Mouse (Mus musculus) liver, postnatal 0 days (tissue): Measurements from ENCODE around the gene Kras. TPM values are rescaled to one million over a fixed set of nuclear protein-coding genes. Genes with fewer than 3 reads are reported as not detected.

Experiments
- ATAC-seq: fragments of 200-750 bp; cut with Nextera tagmentation; 2 replicates; pipeline ENCODE4 v1.8.0; 2017; ENCODE audit warnings: mild to moderate bottlenecking, moderate library complexity
- DNase-seq: peaks from one replicate; pipeline ENCODE4 v3.0.0-alpha.2; 2016
- H3K27ac ChIP-seq: fragments of 300-500 bp; sonication (generic); 2 replicates; pipeline ENCODE4 v1.5.1; 2014; ENCODE audit warnings: antibody characterized with exemption, moderate library complexity, mild to moderate bottlenecking, low read depth
- H3K27me3 ChIP-seq: fragments of 300-500 bp; sonication (generic); 2 replicates; pipeline ENCODE4 v1.6.1; 2014; ENCODE audit warnings: low read length, control low read depth, mixed read lengths; ENCODE audit not compliant: insufficient read depth
- H3K36me3 ChIP-seq: fragments of 300-500 bp; sonication (generic); replicated peaks from 2 replicates; pipeline ENCODE4 v1.6.1; 2014; ENCODE audit warnings: mild to moderate bottlenecking, control low read depth, low read length, moderate library complexity, mixed read lengths; ENCODE audit not compliant: insufficient read depth
- H3K4me1 ChIP-seq: fragments of 300-500 bp; sonication (generic); 2 replicates; pipeline ENCODE4 v1.6.1; 2014; ENCODE audit warnings: antibody characterized with exemption, mild to moderate bottlenecking, control low read depth; ENCODE audit not compliant: insufficient read depth
- H3K4me2 ChIP-seq: fragments of 300-500 bp; sonication (generic); 2 replicates; pipeline ENCODE4 v1.6.1; 2014; ENCODE audit warnings: low read depth, mild to moderate bottlenecking, low read length, moderate library complexity, mixed read lengths
- H3K4me3 ChIP-seq: fragments of 300-500 bp; sonication (generic); 2 replicates; pipeline ENCODE4 v1.5.1; 2014; ENCODE audit warnings: low read depth, low read length
- H3K9ac ChIP-seq: fragments of 300-500 bp; sonication (generic); replicated peaks from 2 replicates; pipeline ENCODE4 v1.6.1; 2014; ENCODE audit warnings: mild to moderate bottlenecking, moderate library complexity
- H3K9me3 ChIP-seq: fragments of 300-500 bp; sonication (generic); 2 replicates; pipeline ENCODE4 v1.6.1; 2016; ENCODE audit warnings: mild to moderate bottlenecking, control low read depth, low read length, mixed read lengths
- CTCF ChIP-seq: sonication (generic); IDR thresholded peaks from 2 replicates; pipeline ENCODE4 v1.5.1; 2016; ENCODE audit warnings: antibody characterized with exemption, low read depth
- EP300 ChIP-seq: IDR thresholded peaks from 2 replicates; pipeline ENCODE4 v1.6.1; 2016; ENCODE audit warnings: antibody characterized with exemption, low read depth, mild to moderate bottlenecking
- WGBS: fragments of 180-500 bp; shearing (Covaris S2); extraction: QIAGEN DNeasy Blood & Tissue Kit; methylation state at CpG from one replicate; pipeline ENCODE4 v1.1.7; 2014; ENCODE audit not compliant: insufficient replicate concordance; 5-methylcytosine and 5-hydroxymethylcytosine counted together
- polyA plus RNA-seq: library from polyadenylated mRNA; unstranded; fragments of >200 nt; fragmentation: Nextera tagmentation; extraction: Ambion mirVana; gene quantifications from 2 replicates; pipeline ENCODE4 v1.2.1, GENCODE M21; 2015

The Kras gene
- 41.0 and 48.0 TPM in 2 replicates for polyA plus RNA-seq

- Histone ChIP-seq H3K4me1 (peaks cover 18% of the 10 kb centered on the region), H3K9ac (peak within 1 kb of the TSS; percentile 88), H3K27me3 (no peaks in the 10 kb centered on the region), H3K9me3 (no peaks in the 10 kb centered on the region), H3K4me2 (peak within 1 kb of the TSS; percentile 92), H3K27ac (peak within 1 kb of the TSS; percentile 95), H3K36me3 (0 out of 2 replicates have a peak, but pooled peaks cover 8% of the 10 kb centered on the region), H3K4me3 (peak within 1 kb of the TSS; percentile 97)
- peak; percentile 90 for ATAC-seq
- DNase-seq: peak; percentile 94
- WGBS: under 1% methylated on average over 38 of the region's 83 CpGs
- TF ChIP-seq CTCF (no peak), EP300 (no peak)
Measured at GRCm38 (mm10) chr6:145250185-145250791, at the start of gene Kras. TSS of gene Kras (minus strand) at chr6:145250239.

- Histone ChIP-seq H3K9ac (no peak overlapping the region), H3K27ac (no peak overlapping the region), H3K27me3 (no peaks in the 10 kb centered on the region), H3K4me1 (peaks cover 12% of the 10 kb centered on the region), H3K4me2 (no peak overlapping the region), H3K4me3 (no peak overlapping the region), H3K36me3 (no peaks in the 10 kb centered on the region), H3K9me3 (no peaks in the 10 kb centered on the region)
- TF ChIP-seq EP300 (no peak), CTCF (no peak)
- DNase-seq (no peak), ATAC-seq (no peak)
- WGBS: 58% methylated on average over 7 of the region's 7 CpGs
Measured at GRCm38 (mm10) chr6:145297626-145298025, 47.6 kb upstream of the Kras start.

- Histone ChIP-seq H3K27ac (no peak overlapping the region), H3K27me3 (no peaks in the 10 kb centered on the region), H3K9me3 (no peaks in the 10 kb centered on the region), H3K4me1 (peaks cover 8% of the 10 kb centered on the region), H3K4me2 (no peak overlapping the region), H3K4me3 (no peak overlapping the region), H3K9ac (no peak overlapping the region), H3K36me3 (no peaks in the 10 kb centered on the region)
- ATAC-seq: no peak
- TF ChIP-seq EP300: no peak
- TF ChIP-seq CTCF: no peak
- DNase-seq: no peak
- 67% methylated on average over 7 of the region's 7 CpGs for whole genome bisulfite sequencing
Measured at GRCm38 (mm10) chr6:145296979-145297378, 46.9 kb upstream of the Kras start.

- Histone ChIP-seq H3K27ac (no peak overlapping the region), H3K9ac (no peak overlapping the region)
- WGBS: 68% methylated on average over 11 of the region's 11 CpGs
Measured at GRCm38 (mm10) chr6:145295171-145295570, 45.1 kb upstream of the Kras start.

GRCm38 (mm10) chr6:145293156-145293555, 43.1 kb upstream of the Kras start:
- DNase-seq (no peak), ATAC-seq (no peak)
- WGBS: 75% methylated on average over 6 of the region's 6 CpGs
- H3K9me3 ChIP-seq: no peaks in the 10 kb centered on the region
- H3K4me3 ChIP-seq: no peak overlapping the region
- H3K36me3 ChIP-seq: no peaks in the 10 kb centered on the region
- H3K27me3 ChIP-seq: no peaks in the 10 kb centered on the region
- H3K9ac ChIP-seq: no peak overlapping the region
- peaks cover 8% of the 10 kb centered on the region for H3K4me1 ChIP-seq
- H3K27ac ChIP-seq: no peak overlapping the region
- H3K4me2 ChIP-seq: no peak overlapping the region
- TF ChIP-seq EP300 (no peak), CTCF (no peak)

More at GRCm38 (mm10) chr6:145295171-145295570, 45.1 kb upstream of the Kras start:
- TF ChIP-seq EP300: no peak
- TF ChIP-seq CTCF: no peak
- no peak for DNase-seq
- no peaks in the 10 kb centered on the region for H3K27me3 ChIP-seq
- no peak overlapping the region for H3K4me3 ChIP-seq
- H3K4me1 ChIP-seq: peaks cover 8% of the 10 kb centered on the region
- H3K36me3 ChIP-seq: no peaks in the 10 kb centered on the region
- ATAC-seq: no peak
- H3K9me3 ChIP-seq: no peaks in the 10 kb centered on the region
- H3K4me2 ChIP-seq: no peak overlapping the region

GRCm38 (mm10) chr6:145291383-145292289, 41.6 kb upstream of the Kras start:
- H3K4me1 ChIP-seq: no peaks in the 10 kb centered on the region; the same call in 1 of the 2 replicates
- ATAC-seq: no peak
- no peaks in the 10 kb centered on the region for H3K27me3 ChIP-seq
- TF ChIP-seq CTCF (no peak), EP300 (no peak)
- H3K27ac ChIP-seq: no peak overlapping the region
- H3K36me3 ChIP-seq: no peaks in the 10 kb centered on the region
- no peak overlapping the region for H3K9ac ChIP-seq
- peak overlapping the region; percentile 48 for H3K4me2 ChIP-seq
- no peak overlapping the region for H3K4me3 ChIP-seq
- WGBS: 48% methylated on average over 13 of the region's 13 CpGs
- no peak for DNase-seq
- H3K9me3 ChIP-seq: no peaks in the 10 kb centered on the region
